Mouse (Mus musculus) lung, postnatal 36 days (tissue): ENCODE measurements around the gene Fli1.

ENCODE experiments used
- DNase-seq: peaks from one replicate; pipeline ENCODE4 v3.0.0; 2022; ENCODE audit warnings: mixed read lengths

The Fli1 gene

GRCm38 (mm10) chr9:32405191-32405925, 137.3 kb downstream of the Fli1 start:
- DNase-seq: peak; percentile 86

GRCm38 (mm10) chr9:32400662-32401161, 141.9 kb downstream of the Fli1 start:
- DNase-seq: peak; percentile 66

GRCm38 (mm10) chr9:32400212-32400611, 142.4 kb downstream of the Fli1 start:
- no peak for DNase-seq

- no peak for DNase-seq
These were observed 147.9 kb downstream of the Fli1 start for GRCm38 (mm10) chr9:32394761-32395161.

GRCm38 (mm10) chr9:32392716-32393115, 149.9 kb downstream of the Fli1 start:
- no peak for DNase-seq

- DNase-seq: no peak
These were observed 151.0 kb downstream of the Fli1 start for GRCm38 (mm10) chr9:32391701-32392100.

GRCm38 (mm10) chr9:32391092-32391491, 151.6 kb downstream of the Fli1 start:
- peak; percentile 40 for DNase-seq

GRCm38 (mm10) chr9:32388120-32388519, 154.5 kb downstream of the Fli1 start:
- DNase-seq: peak; percentile 67

- DNase-seq: no peak
These were observed 157.8 kb downstream of the Fli1 start for GRCm38 (mm10) chr9:32384906-32385305.

GRCm38 (mm10) chr9:32376863-32377590, 165.6 kb downstream of the Fli1 start:
- no peak for DNase-seq

- no peak for DNase-seq
These were observed 166.6 kb downstream of the Fli1 start for GRCm38 (mm10) chr9:32376031-32376430.

GRCm38 (mm10) chr9:32373656-32374055, 169.0 kb downstream of the Fli1 start:
- DNase-seq: no peak
